ENCODE assay signal across 8 mouse cellular contexts in genomic region chr11:25356671-25357586, GRCm38 (mm10).
DNase-seq lines count a peak whose midpoint lies in the region; ATAC-seq and TF ChIP-seq lines count a peak whose summit lies in the region.

No protein-coding gene starts in this region.

- peak overlapping the region; percentile 30 for H3K4me3 ChIP-seq in kidney, embryonic 14.5 days (ENCODE audit: low read length)
- H3K4me3 ChIP-seq in embryonic facial prominence, embryonic 11.5 days (ENCODE audit: low read depth, low read length), result peak overlapping the region; percentile 18; the same call in 1 of the 2 replicates
- H3K4me3 ChIP-seq in midbrain, postnatal 0 days (ENCODE audit: low read depth, low read length), result peak overlapping the region; percentile 35

- no peaks in the 10 kb centered on the region for H3K9me3 ChIP-seq in kidney, embryonic 14.5 days (ENCODE audit: control insufficient read depth, low read length)
- H3K9me3 ChIP-seq in embryonic facial prominence, embryonic 11.5 days (replicated peaks; ENCODE audit: control insufficient read depth, low read length), result no peaks in the 10 kb centered on the region
- no peaks in the 10 kb centered on the region for H3K9me3 ChIP-seq in midbrain, postnatal 0 days (ENCODE audit: low read length)

- H3K4me2 ChIP-seq in kidney, embryonic 14.5 days (replicated peaks; ENCODE audit: low read depth, low read length), result peak overlapping the region; percentile 51
- peak overlapping the region; percentile 47 for H3K4me2 ChIP-seq in embryonic facial prominence, embryonic 11.5 days (ENCODE audit: low read depth, low read length)
- H3K4me2 ChIP-seq in midbrain, postnatal 0 days (ENCODE audit: low read depth, low read length, poor library complexity, severe bottlenecking), result peak overlapping the region; percentile 60

- peak overlapping the region; percentile 8; the same call in 1 of the 2 replicates for H3K9ac ChIP-seq in kidney, embryonic 14.5 days (ENCODE audit: low read depth, low read length)
- H3K9ac ChIP-seq in embryonic facial prominence, embryonic 11.5 days (replicated peaks; ENCODE audit: low read length), result peak overlapping the region; percentile 32; the same call in 1 of the 2 replicates
- peak overlapping the region; percentile 50 for H3K9ac ChIP-seq in midbrain, postnatal 0 days (replicated peaks; ENCODE audit: low read length, poor library complexity, severe bottlenecking)

- WGBS in kidney, embryonic 14.5 days, result 9% methylated on average over 19 of the region's 19 CpGs
- WGBS in embryonic facial prominence, embryonic 11.5 days, result 4% methylated on average over 19 of the region's 19 CpGs
- 9% methylated on average over 19 of the region's 19 CpGs for WGBS in midbrain, postnatal 0 days

- ATAC-seq in kidney, embryonic 14.5 days (ENCODE audit: low FRiP score, low TSS enrichment), result peak; percentile 86; the same call in 1 of the 2 replicates
- peak; percentile 91 for ATAC-seq in embryonic facial prominence, embryonic 11.5 days (replicated peaks; ENCODE audit: insufficient number of reproducible peaks, low FRiP score, low TSS enrichment, low read depth)
- ATAC-seq in midbrain, postnatal 0 days (ENCODE audit: low FRiP score), result peak; percentile 65
- ATAC-seq in megakaryocyte-erythroid progenitor cell, adult 5-6 weeks (replicated peaks; ENCODE audit: low FRiP score, low TSS enrichment, poor library complexity, severe bottlenecking), result no peak

- no peak for TF ChIP-seq CTCF in midbrain, postnatal 0 days (IDR thresholded peaks at IDR 0.05)

- H3K36me3 ChIP-seq in kidney, embryonic 14.5 days (ENCODE audit: control insufficient read depth, insufficient read depth, low read length), result no peaks in the 10 kb centered on the region
- no peaks in the 10 kb centered on the region for H3K36me3 ChIP-seq in embryonic facial prominence, embryonic 11.5 days (replicated peaks; ENCODE audit: control insufficient read depth, insufficient read depth, low read depth, low read length)
- H3K36me3 ChIP-seq in midbrain, postnatal 0 days (ENCODE audit: insufficient read depth, low read length), result no peaks in the 10 kb centered on the region

- H3K27me3 ChIP-seq in kidney, embryonic 14.5 days (ENCODE audit: control insufficient read depth, insufficient read depth, low read length), result no peaks in the 10 kb centered on the region
- no peaks in the 10 kb centered on the region for H3K27me3 ChIP-seq in embryonic facial prominence, embryonic 11.5 days (ENCODE audit: control insufficient read depth, insufficient read depth, low read length)
- no peaks in the 10 kb centered on the region for H3K27me3 ChIP-seq in midbrain, postnatal 0 days (ENCODE audit: insufficient read depth, low read length)

- H3K27ac ChIP-seq in kidney, embryonic 14.5 days (ENCODE audit: low read depth, low read length), result no peak overlapping the region
- H3K27ac ChIP-seq in embryonic facial prominence, embryonic 11.5 days (replicated peaks; ENCODE audit: low read depth, low read length), result peak overlapping the region; percentile 67
- H3K27ac ChIP-seq in midbrain, postnatal 0 days (ENCODE audit: low read depth, low read length), result 0 out of 2 replicates have a peak overlapping the region, but pooled peaks have one; percentile 32

- no peak for DNase-seq in kidney, adult 11 months
- DNase-seq in embryonic facial prominence, embryonic 11.5 days (ENCODE audit: low spot score), result peak; percentile 66
- DNase-seq in layer of hippocampus, adult 8-10 months (ENCODE audit: low spot score in 2 of 2), result peak; percentile 22 to 28
- peak; percentile 47 for DNase-seq in midbrain, postnatal 0 days (ENCODE audit: low spot score)
- no peak for DNase-seq in lung, postnatal 10 days
- no peak for DNase-seq in thymus, postnatal 10 days (ENCODE audit: low spot score in 2 of 2)

- H3K4me1 ChIP-seq in kidney, embryonic 14.5 days (ENCODE audit: control insufficient read depth, insufficient read depth, low read length), result peaks cover 11% of the 10 kb centered on the region; the same call in 1 of the 2 replicates
- peaks cover 7% of the 10 kb centered on the region; the same call in 1 of the 2 replicates for H3K4me1 ChIP-seq in embryonic facial prominence, embryonic 11.5 days (ENCODE audit: control insufficient read depth, insufficient read depth, low read length)
- H3K4me1 ChIP-seq in midbrain, postnatal 0 days (ENCODE audit: insufficient read depth, low read length), result peaks cover 11% of the 10 kb centered on the region

Comparison
In these comparisons a context has a peak if more than half of its experiments do, and no peak if none do; other contexts are left out.
1. DNase-seq: peak in embryonic facial prominence, embryonic 11.5 days (single experiment), layer of hippocampus, adult 8-10 months (2 of 2) and midbrain, postnatal 0 days (single experiment); none in kidney, adult 11 months (single experiment), lung, postnatal 10 days (single experiment) and thymus, postnatal 10 days (0 of 2).
2. Peak in every context shown above with its lines, with median percentiles within 50 percentile points of each other: H3K4me2 ChIP-seq, H3K4me3 ChIP-seq and H3K9ac ChIP-seq.